Mouse (Mus musculus) spleen, adult 12 weeks (tissue): Measurements from ENCODE around the gene Gpx8.

Source experiments
- DNase-seq: peaks from one replicate; pipeline ENCODE4 v3.0.0; 2022; ENCODE audit warnings: low spot score

The Gpx8 gene

DNA sequence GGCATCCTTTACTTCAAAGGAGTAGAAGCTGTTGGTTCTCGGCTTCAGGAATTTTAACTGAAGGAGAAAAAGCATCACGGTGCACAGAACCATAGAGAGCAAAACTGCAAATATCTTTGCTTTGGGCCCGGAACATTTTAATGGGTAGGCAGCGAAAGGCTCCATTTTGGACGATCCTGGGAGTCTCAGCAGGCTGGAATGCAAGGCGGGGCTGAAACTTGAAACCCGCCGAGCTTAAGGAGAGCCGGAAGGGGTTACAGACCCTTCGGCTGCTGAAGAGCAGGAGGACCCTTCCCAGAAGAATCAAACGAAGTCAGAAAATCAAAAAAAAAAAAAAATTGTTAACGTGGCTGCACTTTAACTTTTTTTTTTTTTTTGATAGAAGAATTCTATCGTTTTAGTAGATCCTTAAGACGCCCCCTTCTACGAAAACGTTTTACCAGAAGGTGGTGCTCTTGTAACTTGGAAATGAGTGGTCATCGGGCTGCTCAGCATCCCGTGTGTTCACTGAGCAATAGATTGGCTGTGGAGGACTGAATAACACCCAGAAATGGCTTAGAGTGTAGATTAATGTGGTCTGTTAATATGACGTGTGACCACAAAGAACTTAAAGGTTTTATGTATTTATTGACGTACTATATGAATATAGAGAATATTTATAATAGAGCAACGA lies at the start of gene Gpx8:
Gene Gpx8 (minus strand): TSS at position 200 of the 673 bp plus-strand sequence.
- DNase-seq = no peak

DNA sequence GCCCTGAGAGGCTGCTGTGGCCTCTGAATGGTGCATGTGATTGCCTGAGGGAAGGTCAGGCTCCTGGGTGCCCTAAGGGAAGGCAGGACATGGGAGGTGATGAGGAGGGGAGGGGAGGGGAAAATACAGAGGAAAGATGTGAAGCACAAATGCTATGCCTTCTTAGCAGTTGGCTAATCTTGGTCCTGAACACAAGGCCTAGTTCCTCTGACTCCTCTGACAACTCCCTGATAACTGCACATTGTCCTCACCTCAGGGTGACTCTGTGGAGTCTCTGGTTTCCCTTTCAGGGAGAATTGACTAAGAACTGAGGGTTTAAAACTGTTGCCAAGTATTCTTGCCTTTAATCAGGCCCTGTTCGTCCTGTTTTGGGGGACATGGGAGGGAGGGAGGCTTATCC lies 48.4 kb upstream of the Gpx8 start:
- DNase-seq = no peak

DNA sequence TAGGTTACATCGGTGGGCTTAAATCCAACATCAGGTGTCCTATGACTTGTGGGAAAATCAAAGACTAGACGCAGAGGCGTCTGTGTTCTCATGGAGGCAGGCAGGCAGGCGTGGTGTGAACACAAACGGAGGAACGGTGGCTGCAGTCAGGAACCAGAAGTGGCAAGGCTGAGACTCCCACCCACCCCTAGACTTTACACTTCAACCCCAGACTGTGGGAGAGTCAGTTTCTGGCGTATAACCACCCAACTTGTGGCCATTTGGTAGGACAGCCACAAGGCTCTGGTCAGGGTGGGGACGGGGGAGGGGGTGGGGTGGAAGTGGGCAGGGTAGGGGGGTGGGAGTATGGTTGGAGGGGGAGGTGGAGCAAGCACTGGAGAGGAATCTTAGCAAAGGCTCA lies 44.3 kb upstream of the Gpx8 start:
- no peak for DNase-seq

DNA sequence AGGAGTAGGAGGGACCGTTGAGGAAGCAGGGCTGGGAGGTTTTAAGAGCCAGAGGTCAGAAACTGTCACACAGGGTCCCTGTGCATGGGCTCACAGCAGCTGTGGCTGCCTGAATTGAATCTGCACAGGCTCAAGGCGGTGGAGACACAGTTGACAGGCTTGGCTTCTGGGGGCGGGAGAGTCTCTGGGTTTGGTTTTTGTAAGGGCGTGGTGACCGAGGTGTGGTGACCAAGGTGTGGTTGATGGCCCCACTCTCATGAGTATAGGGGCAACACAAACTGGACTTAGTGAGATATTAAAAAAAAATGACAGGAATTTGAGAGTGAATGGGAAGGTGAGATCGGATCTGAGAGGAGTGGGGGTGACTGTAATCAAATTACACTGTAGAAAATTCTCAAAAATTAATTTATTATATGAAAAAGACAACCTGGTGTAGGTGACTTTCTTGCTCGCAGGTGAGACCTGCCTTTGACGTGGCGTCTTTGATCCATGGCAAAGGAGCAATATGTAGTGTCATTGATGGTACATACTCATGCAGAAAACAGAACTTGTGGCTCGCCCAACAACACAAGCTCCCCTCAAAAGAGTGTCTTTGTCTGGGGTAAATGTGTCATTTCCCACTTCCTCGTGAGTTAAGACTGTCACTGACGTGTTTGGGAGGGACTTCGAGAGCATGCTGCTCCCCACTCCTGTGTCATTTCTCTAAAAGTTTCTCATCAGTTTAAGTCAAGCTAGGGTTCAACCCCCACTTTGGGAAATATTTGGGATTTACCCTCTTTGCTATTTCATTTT lies 41.2 kb upstream of the Gpx8 start:
- no peak for DNase-seq

DNA sequence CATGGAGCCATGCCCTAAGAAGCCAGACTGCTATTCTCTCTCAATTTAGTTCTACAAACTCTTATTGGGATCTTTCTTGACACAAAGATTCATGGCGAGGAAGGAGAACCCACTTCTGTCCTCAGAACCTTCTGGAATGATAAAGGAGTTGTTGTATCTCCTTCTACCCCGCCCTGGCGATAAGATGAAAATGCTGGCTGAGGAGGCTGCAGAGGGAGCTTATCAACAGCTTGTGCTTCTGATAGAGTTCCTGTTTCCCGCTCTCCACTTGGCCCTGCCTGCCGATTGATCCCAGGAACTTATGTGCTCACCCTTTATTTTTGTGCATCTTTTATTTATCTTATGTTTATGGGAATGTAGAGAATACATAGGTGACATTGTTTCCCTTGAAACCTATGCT lies 38.5 kb upstream of the Gpx8 start:
- no peak for DNase-seq

DNA sequence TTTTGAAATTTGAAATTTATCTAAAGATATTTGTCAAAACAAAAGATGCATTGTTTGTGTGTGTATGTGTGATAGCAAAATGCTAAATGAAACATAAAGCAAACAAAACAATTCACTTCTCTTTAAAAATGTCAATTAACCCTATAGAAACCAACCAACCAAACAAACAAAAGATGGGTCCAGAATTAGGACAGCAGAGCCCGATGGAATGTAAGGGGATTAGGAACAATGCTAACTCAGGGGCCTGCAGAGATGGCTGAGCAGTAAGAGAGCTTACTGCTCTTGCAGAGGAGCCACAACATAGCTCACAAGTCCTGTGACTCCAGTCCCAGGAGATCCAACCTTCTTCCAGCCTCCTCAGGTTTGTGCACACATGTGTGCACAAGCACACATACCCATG lies 35.9 kb upstream of the Gpx8 start:
- DNase-seq = no peak

DNA sequence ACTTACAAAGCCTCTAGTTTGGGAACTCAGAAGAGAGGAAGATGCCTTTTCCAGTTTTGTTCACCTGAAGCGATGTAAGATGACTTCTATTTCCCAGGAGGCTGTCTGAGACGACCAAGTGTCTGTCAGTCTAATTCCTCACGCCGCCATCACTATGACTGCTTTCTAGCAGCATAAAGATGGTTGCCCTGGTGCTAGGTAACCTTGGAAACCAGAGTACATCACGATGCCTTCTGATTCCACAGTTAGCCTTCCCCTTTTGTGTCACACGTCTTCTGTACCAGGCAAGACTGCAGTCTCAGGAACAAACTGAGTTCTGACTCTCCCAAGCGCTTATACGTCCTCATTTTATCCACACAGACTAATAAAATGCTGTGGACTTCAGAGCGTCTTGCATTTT lies 32.8 kb upstream of the Gpx8 start:
- no peak for DNase-seq

DNA sequence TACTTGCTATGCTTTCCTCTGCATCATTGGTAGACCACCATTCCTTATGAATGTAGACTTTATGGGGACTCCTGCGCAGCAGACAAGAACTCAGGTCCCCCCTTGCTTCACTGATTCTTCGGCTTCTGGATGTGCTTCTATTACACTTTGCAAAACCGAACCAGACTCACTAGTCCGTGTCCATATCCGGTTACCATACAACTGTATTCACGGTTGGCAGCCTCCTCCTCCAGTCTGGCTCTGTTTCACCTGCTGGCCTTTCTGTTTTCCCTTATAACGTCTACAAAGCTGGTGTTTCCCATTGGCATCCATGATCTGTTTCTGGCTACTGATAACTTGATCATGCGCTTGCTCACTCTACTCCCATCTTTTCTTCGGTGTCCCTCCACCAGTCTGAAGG lies 18.3 kb upstream of the Gpx8 start:
- no peak for DNase-seq

DNA sequence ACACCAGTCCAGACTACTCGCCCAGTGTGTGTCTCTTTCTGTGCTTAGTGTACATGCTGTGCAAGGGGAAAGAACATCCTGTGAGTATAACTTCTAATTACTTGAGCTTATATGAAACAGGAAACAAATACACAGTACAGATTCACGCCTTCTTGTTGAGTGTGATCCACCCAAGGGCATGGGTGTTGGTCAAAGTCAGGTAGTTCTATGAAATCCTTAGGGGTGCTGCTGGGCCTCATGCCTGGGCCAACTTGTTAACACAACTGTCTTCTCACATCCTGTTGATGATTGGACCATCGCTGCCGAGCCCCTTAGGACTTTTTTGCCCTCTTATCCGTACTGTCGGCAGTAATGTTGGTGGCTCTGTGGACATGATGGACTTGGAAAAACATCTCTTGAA lies 15.5 kb upstream of the Gpx8 start:
- DNase-seq = no peak

DNA sequence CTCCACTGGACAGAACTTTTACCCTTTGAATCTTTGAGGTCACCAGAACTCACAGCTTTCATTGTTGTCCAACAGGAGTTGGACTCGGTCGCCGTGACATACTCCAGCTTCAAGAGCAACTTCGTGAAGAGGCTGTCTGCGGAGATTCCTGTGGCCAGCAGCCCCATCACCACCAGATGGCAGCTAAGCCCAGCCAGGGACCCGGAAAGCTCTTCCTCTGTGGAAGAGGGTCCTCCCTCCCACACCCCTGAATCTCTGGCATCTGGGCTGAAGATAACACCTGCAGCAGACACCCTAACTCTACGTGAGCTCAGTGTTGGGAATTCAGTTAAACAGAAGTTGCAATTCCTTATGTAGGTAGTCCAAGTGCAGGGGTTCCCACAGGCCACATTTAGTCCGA lies 9.6 kb upstream of the Gpx8 start:
- DNase-seq = no peak

DNA sequence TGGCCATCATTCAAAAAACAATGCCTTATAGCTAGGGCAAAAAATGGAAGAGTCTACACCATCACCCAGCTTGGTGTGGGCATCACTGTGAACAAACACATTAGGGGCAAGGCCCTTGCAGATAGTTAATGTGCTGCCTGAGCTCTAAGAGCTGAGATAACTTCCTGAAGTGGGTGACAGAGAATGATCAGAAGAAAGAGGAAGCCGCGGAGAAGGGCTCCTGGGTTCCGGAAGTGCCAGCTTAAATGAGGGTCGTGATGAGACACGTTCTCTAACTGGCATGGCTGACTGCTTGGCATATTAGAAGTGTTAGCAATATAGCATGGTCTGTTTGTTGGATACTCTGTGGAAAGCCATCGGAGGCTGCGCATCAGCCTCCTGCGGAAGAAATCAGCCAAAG lies 8.0 kb upstream of the Gpx8 start:
- no peak for DNase-seq

DNA sequence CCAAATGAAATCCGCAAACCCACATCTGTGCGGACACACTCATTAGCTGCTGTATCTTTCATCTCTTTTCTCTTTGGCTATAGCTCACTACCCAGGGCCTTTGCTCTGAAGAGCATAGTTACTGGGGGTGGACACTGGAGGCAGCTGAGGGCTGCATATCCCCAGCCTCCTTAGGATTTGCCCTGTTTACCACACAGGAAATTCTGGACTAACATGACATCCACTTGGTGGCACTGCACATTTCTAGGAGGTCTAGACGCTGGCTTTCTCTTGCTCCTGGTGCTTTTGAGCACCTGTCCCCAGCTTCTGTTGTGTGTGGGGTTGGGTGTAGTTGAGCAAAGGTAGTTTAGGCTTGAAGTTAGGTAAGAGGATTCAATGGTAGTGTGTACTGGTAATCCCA lies 1.4 kb upstream of the Gpx8 start:
- DNase-seq = no peak

DNA sequence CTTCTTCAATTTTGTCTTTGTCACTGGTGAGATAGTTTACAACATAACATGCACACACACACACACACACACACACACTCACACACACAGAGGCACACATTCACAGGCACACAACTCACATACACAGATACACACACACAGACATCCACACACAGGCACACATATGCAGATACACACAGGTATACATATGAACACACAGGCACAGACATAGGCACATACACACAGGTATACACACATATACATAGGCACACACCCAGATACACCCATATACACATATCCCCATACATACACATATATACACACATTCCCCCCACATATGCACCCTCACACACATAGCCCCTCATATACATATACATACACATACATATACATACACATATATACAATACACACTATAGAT lies 808 bp upstream of the Gpx8 start:
- no peak for DNase-seq

DNA sequence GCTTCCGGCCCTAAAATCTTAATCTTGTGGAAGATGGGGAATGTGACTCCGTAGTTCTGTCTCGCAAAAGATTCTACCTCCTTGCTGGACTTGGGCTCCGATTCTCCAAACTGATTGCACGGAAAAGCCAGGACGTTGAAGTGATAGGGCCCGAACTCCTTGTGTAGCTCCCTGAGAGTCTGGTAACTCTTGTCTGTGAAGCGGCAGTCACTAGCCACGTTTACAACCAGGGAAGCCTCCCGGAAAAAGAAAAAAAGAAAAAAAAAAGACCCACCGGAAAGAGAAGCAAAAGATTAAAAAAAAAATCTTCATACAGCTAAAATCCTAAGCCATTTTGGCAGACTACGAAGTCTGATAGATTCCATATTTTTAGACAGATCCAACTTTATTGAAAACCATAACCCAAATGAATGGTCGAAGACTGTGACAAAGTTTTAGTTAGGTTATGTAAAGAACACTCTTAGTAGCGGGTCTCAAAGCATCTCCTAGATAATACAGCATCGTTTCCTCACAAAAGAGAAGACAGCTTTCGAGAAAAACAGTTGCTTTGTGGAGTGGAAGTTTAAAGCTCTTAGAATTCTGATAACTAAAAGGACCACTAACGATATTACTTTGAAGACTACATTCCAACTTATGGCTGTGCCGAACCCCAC lies 626 bp downstream of the Gpx8 start:
- DNase-seq = no peak

DNA sequence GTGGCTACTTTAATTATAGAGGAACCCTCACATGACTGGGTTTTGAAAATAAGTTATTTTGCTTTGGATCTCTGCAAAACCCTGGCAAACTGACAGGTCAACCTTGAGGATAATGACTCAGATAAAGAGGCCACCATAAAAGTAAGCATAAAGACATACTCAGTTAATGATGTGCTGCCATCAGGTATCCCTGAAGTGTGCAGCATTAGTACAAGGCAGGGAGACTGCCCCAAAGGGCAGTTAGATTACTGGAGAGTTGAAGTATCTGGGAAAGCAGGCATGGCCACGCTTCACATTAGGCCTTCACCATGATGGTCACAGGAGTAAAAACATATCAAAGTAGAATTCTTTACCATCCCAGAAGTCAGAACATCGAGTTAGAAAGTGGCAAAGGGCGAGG lies 1.3 kb downstream of the Gpx8 start:
- no peak for DNase-seq

DNA sequence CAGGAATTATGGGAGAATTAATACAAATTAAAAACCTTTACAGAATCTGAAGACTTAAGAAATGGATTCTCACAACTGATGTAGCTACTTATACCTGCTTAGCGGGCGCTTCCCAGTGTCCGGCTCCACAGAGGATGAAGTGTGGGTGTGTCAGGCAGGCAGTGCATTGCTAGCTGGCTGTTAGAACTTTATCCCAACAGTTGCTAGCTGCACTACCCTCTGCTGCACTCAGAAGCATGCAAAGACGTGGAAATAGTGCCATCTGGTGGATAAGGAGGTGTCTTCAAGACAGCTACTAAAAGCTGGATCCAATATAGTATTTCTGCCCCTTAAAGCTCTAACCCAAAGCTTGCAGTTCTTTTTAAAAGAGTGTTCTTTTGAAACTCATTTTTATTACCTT lies 10.4 kb downstream of the Gpx8 start:
- DNase-seq = peak; percentile 34

DNA sequence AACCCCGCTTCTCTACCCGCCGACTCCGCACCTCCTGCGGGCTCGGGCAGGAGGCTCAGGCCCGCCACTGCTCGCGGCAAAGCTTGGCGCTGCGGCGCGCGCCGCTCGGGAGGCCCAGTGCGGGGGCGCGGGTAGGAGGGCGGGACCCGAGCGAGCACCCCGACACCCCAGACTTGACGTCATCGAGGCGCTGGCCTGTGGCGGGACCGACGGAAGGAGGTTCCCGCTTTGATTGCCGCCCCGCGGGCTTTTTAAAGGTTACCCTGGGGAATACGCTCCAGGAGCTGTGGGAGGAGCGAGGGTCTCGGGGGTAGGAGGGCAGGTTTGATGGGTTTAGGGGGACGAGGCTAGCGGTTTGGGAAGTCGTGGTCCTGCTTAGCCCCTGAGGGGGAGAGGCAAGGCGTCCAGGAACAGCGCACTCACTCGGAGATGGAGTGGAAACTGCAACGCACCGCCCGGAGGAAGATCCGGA lies 11.2 kb downstream of the Gpx8 start, which contains the start of gene Cdc20b:
Gene Cdc20b (plus strand): TSS at position 162 of the 472 bp plus-strand sequence.
- DNase-seq = peak; percentile 38

DNA sequence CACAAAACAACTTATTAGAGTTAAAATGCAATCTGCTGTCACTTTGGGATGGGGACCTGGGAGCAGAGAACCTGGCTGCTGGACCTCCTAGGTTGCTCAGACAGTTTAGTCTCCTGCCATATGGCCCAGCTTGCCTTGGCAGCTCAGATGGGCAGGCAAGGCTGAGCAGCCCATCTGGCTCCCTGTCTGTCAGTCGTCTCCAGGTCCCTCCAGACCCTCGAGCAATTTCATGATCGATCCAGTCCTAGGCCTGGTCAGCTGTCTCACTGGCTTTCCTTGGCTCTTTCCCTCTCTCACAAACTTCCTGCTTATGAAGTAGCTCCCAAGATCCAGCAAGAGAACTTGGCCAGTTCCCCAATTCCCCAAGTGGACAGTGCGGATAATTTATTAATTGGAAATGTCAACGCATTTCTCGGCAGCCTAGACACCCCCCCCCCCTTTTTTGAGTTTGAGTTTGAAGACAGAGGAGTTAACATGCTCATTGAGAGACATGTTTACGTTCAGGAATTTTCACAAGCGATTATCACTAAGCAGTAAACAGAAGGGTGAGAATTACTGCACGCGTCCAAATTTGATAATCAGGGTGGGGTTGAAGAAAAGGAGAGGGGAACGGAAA lies 11.8 kb downstream of the Gpx8 start:
- DNase-seq = no peak

DNA sequence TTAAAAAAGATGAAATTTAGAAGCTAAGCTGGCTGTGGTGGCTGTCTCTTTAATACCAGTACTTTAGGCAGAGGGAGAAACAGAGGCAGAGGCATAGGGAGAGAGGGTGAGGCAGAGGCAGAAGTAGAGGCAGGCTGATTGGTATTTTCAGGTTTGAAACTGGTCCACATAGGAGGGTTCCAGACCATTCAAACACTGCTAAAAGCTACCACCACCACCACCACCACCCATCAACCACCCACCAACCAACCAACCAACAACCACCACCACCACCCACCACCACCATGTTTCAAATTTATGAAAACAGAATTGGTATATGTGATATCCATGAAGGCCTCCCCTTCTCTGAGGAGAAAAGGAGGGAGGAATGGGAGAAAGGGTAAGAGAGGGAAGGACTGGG lies 13.4 kb downstream of the Gpx8 start:
- DNase-seq = no peak

DNA sequence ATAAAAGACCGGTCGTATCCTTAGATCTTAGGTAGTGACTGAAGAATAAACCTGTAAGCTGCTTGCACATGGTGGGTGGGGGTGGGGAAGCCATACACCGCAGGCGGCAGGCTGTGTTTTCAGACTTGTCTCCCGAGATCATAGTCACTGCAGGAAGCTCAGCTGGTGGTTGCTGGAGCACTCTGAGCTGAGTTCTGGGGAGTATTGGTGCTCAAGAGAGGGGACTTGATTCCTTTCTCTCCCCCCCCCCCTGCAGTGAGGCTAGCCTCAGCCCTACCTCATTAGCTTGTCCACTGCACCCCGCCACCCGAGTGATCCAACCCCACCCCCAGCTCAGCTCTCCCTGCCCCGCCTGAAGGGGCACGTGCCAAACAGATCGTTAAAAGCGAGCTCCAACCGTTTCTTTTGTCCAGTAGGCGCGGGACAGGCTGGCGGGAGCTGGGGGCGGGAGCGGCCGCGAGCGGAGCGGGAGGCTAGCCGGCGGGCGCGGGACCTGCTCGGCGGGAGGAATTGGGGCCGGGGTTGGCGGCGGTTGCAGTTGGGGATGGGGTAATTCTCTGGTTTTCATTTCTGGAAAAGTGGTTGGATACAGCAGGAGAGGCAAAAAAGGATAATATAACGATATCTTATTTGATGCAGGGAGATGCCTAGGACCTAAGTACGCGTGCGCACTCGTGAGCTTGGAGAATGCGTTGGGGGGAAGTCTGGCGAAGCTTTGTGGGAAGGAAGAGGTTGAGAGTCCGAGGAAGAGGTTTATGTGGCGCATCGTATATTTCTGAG lies 14.2 kb downstream of the Gpx8 start:
- DNase-seq = no peak

DNA sequence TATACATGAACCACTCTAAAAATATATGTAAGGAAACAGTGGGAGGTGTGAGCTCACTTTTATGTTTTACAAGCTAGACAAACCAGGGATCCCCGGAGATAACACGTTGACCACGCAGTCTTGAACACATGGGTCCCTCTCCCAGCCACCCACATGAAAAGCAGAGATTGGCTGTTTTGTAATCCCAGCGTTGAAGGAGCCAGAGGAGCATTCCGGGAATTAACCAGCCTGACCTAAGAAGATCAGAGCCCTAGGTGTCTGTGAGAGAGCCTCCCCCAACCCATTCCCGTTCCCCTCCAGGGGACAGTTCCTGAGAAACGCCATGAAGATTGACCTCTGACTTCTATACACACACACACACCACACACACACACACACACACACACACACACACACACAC lies 14.9 kb downstream of the Gpx8 start:
- DNase-seq = no peak
